Mouse (Mus musculus) myocyte (in vitro differentiated cells): Measurements from ENCODE around the gene Pecam1. TPM values are rescaled to one million over a fixed set of nuclear protein-coding genes. Genes with fewer than 3 reads are reported as not detected.

Source experiments
- H3K27me3 ChIP-seq: one replicate; pipeline ENCODE4 v1.6.1; 2011; ENCODE audit not compliant: control insufficient read depth, insufficient read depth, insufficient read length
- H3K36me3 ChIP-seq: one replicate; pipeline ENCODE4 v1.6.1; 2011; ENCODE audit not compliant: control insufficient read depth, insufficient read depth
- H3K4me2 ChIP-seq: one replicate; pipeline ENCODE4 v1.6.1; 2011; ENCODE audit warnings: low read depth, control low read depth
- H3K4me3 ChIP-seq: one replicate; pipeline ENCODE4 v1.5.1; 2011; ENCODE audit warnings: mild to moderate bottlenecking, control low read depth, moderate library complexity
- H3K79me2 ChIP-seq: one replicate; pipeline ENCODE4 v1.6.1; 2011; ENCODE audit not compliant: control insufficient read depth, insufficient read depth
- H3ac ChIP-seq: one replicate; pipeline ENCODE4 v1.6.1; 2011; ENCODE audit not compliant: control insufficient read depth, insufficient read length
- CEBPB ChIP-seq: IDR thresholded peaks from 2 replicates; pipeline ENCODE4 v1.6.1; 2011; ENCODE audit warnings: mild to moderate bottlenecking, moderate library complexity; ENCODE audit not compliant: poor library complexity, insufficient read depth, severe bottlenecking
- E2F4 ChIP-seq: IDR thresholded peaks from one replicate; pipeline ENCODE4 v1.6.1; 2011; ENCODE audit warnings: mild to moderate bottlenecking, control low read depth, moderate library complexity; ENCODE audit not compliant: insufficient read depth
- MAX ChIP-seq: IDR thresholded peaks from one replicate; pipeline ENCODE4 v1.6.1; 2011; ENCODE audit warnings: low read depth, mild to moderate bottlenecking, control low read depth
- MYOD1 ChIP-seq, 3 experiments: IDR thresholded peaks; one replicate each; pipeline ENCODE4 v1.6.1; 2011; ENCODE audit warnings: control low read depth in 2 of 3, low read depth in 2 of 3, mild to moderate bottlenecking in 2 of 3, moderate library complexity in 1 of 3; ENCODE audit not compliant: insufficient read length in 2 of 3, control insufficient read depth in 1 of 3
- MYOG ChIP-seq, 3 experiments: IDR thresholded peaks; one replicate each; pipeline ENCODE4 v1.6.1; 2011; ENCODE audit warnings: control low read depth in 2 of 3, low read depth in 2 of 3, mild to moderate bottlenecking in 2 of 3; ENCODE audit not compliant: insufficient read length in 2 of 3, control insufficient read depth in 1 of 3, insufficient read depth in 1 of 3
- POLR2A ChIP-seq: IDR thresholded peaks from one replicate; pipeline ENCODE4 v1.6.1; 2011; ENCODE audit warnings: low read depth, mild to moderate bottlenecking, control low read depth, moderate library complexity; ENCODE audit not compliant: insufficient read length
- POLR2AphosphoS2 ChIP-seq: IDR thresholded peaks from one replicate; pipeline ENCODE4 v1.6.1; 2011; ENCODE audit warnings: low read depth, control low read depth; ENCODE audit not compliant: insufficient read length
- REST ChIP-seq: IDR thresholded peaks from one replicate; pipeline ENCODE4 v1.6.1; 2011; ENCODE audit warnings: mild to moderate bottlenecking, control low read depth, moderate library complexity; ENCODE audit not compliant: insufficient read depth, insufficient read length
- SRF ChIP-seq: IDR thresholded peaks from one replicate; pipeline ENCODE4 v1.6.1; 2011; ENCODE audit warnings: low read depth; ENCODE audit not compliant: control insufficient read depth, insufficient read length
- TCF12 ChIP-seq: IDR thresholded peaks from one replicate; pipeline ENCODE4 v1.6.1; 2011; ENCODE audit warnings: mild to moderate bottlenecking, control low read depth; ENCODE audit not compliant: poor library complexity, insufficient read depth, severe bottlenecking
- TCF3 ChIP-seq: IDR thresholded peaks from one replicate; pipeline ENCODE4 v1.6.1; 2011; ENCODE audit warnings: low read depth, control low read depth; ENCODE audit not compliant: insufficient read length
- USF1 ChIP-seq: IDR thresholded peaks from one replicate; pipeline ENCODE4 v1.6.1; 2011; ENCODE audit warnings: low read depth, mild to moderate bottlenecking, control low read depth, moderate library complexity
- polyA plus RNA-seq: library from polyadenylated mRNA; unstranded; fragments of >200 nt; fragmentation: generic; extraction: Trizol; gene quantifications from one replicate; pipeline ENCODE4 v1.2.1, GENCODE M21; 2012; ENCODE audit warnings: missing spikeins

Pecam1 gene
- polyA plus RNA-seq, 1 experiment, result 0.01 TPM

- H3K79me2 ChIP-seq, result no peaks in the 10 kb centered on the region
- peaks cover 5% of the 10 kb centered on the region for H3K27me3 ChIP-seq
- no peak overlapping the region for H3ac ChIP-seq
- H3K4me2 ChIP-seq, result no peak overlapping the region
- H3K36me3 ChIP-seq, result no peaks in the 10 kb centered on the region
- TF ChIP-seq USF1 (no peak), E2F4 (no peak), MAX (no peak), REST (no peak), CEBPB (no peak), SRF (no peak), MYOG (IDR thresholded peaks at IDR 0.05; ENCODE audit: control insufficient read depth in 1 of 3, insufficient read depth in 1 of 3, insufficient read length in 2 of 3, low read depth in 2 of 3) (no peak), POLR2A (no peak), TCF3 (no peak), POLR2AphosphoS2 (no peak)
- H3K4me3 ChIP-seq, result no peak overlapping the region
These were observed 67.1 kb downstream of the Pecam1 start for GRCm38 (mm10) chr11:106683345-106683744.

- Histone ChIP-seq H3ac (no peak overlapping the region), H3K36me3 (no peaks in the 10 kb centered on the region), H3K79me2 (no peaks in the 10 kb centered on the region), H3K27me3 (peaks cover 5% of the 10 kb centered on the region), H3K4me3 (no peak overlapping the region), H3K4me2 (no peak overlapping the region)
- no peak for TF ChIP-seq POLR2A
- no peak for TF ChIP-seq E2F4
- no peak for TF ChIP-seq SRF
- no peak for TF ChIP-seq POLR2AphosphoS2
- TF ChIP-seq TCF12, result no peak
- no peak for TF ChIP-seq CEBPB
- no peak for TF ChIP-seq TCF3
- no peak for TF ChIP-seq REST
- TF ChIP-seq MAX, result no peak
- TF ChIP-seq MYOD1 (IDR thresholded peaks at IDR 0.05; ENCODE audit: control insufficient read depth in 1 of 3, insufficient read length in 2 of 3, low read depth in 2 of 3), result no peak
- no peak for TF ChIP-seq USF1
- TF ChIP-seq MYOG (IDR thresholded peaks at IDR 0.05; ENCODE audit: control insufficient read depth in 1 of 3, insufficient read depth in 1 of 3, insufficient read length in 2 of 3, low read depth in 2 of 3), result no peak
These were observed 69.3 kb downstream of the Pecam1 start for GRCm38 (mm10) chr11:106681138-106681537.

- Histone ChIP-seq H3K36me3 (no peaks in the 10 kb centered on the region), H3K79me2 (no peaks in the 10 kb centered on the region), H3K4me2 (no peak overlapping the region), H3ac (no peak overlapping the region), H3K27me3 (peaks cover 4% of the 10 kb centered on the region), H3K4me3 (no peak overlapping the region)
- no peak for TF ChIP-seq CEBPB
- no peak for TF ChIP-seq USF1
- TF ChIP-seq MYOD1 (IDR thresholded peaks at IDR 0.05; ENCODE audit: control insufficient read depth in 1 of 3, insufficient read length in 2 of 3, low read depth in 2 of 3), result no peak
- no peak for TF ChIP-seq POLR2AphosphoS2
- TF ChIP-seq MAX, result no peak
- no peak for TF ChIP-seq POLR2A
- no peak for TF ChIP-seq MYOG (IDR thresholded peaks at IDR 0.05; ENCODE audit: control insufficient read depth in 1 of 3, insufficient read depth in 1 of 3, insufficient read length in 2 of 3, low read depth in 2 of 3)
- no peak for TF ChIP-seq TCF12
- TF ChIP-seq TCF3, result no peak
- TF ChIP-seq REST, result no peak
- TF ChIP-seq SRF, result no peak
These were observed 70.6 kb downstream of the Pecam1 start for GRCm38 (mm10) chr11:106679874-106680273.

GRCm38 (mm10) chr11:106677910-106678591, 72.4 kb downstream of the Pecam1 start:
- H3ac ChIP-seq, result no peak overlapping the region
- H3K36me3 ChIP-seq, result no peaks in the 10 kb centered on the region
- no peaks in the 10 kb centered on the region for H3K79me2 ChIP-seq
- H3K27me3 ChIP-seq, result no peaks in the 10 kb centered on the region
- no peak for TF ChIP-seq TCF12
- TF ChIP-seq POLR2A, result no peak
- no peak for TF ChIP-seq REST
- no peak for TF ChIP-seq MYOG (IDR thresholded peaks at IDR 0.05; ENCODE audit: control insufficient read depth in 1 of 3, insufficient read depth in 1 of 3, insufficient read length in 2 of 3, low read depth in 2 of 3)
- TF ChIP-seq MAX, result no peak
- TF ChIP-seq CEBPB, result no peak
- TF ChIP-seq MYOD1 (IDR thresholded peaks at IDR 0.05; ENCODE audit: control insufficient read depth in 1 of 3, insufficient read length in 2 of 3, low read depth in 2 of 3), result no peak
- no peak for TF ChIP-seq USF1
- TF ChIP-seq SRF, result no peak
- TF ChIP-seq POLR2AphosphoS2, result no peak
- no peak for TF ChIP-seq TCF3
- TF ChIP-seq E2F4, result no peak
- H3K4me3 ChIP-seq, result no peak overlapping the region
- no peak overlapping the region for H3K4me2 ChIP-seq

GRCm38 (mm10) chr11:106677331-106677730, 73.1 kb downstream of the Pecam1 start:
- Histone ChIP-seq H3K79me2 (no peaks in the 10 kb centered on the region), H3K27me3 (no peaks in the 10 kb centered on the region), H3K36me3 (no peaks in the 10 kb centered on the region), H3ac (no peak overlapping the region), H3K4me2 (no peak overlapping the region), H3K4me3 (no peak overlapping the region)
- TF ChIP-seq MYOG (IDR thresholded peaks at IDR 0.05; ENCODE audit: control insufficient read depth in 1 of 3, insufficient read depth in 1 of 3, insufficient read length in 2 of 3, low read depth in 2 of 3) (no peak), POLR2A (no peak), TCF12 (no peak), POLR2AphosphoS2 (no peak), MAX (no peak), REST (no peak), TCF3 (no peak), E2F4 (no peak), SRF (no peak), CEBPB (no peak), MYOD1 (IDR thresholded peaks at IDR 0.05; ENCODE audit: control insufficient read depth in 1 of 3, insufficient read length in 2 of 3, low read depth in 2 of 3) (no peak), USF1 (no peak)
